Mouse (Mus musculus) kidney, embryonic 15.5 days (tissue): Measurements from ENCODE around the gene Pou2f1. TPM values are rescaled to one million over a fixed set of nuclear protein-coding genes. Genes with fewer than 3 reads are reported as not detected.

Experiments used
- ATAC-seq: fragments of 200-750 bp; cut with Nextera tagmentation; replicated peaks from 2 replicates; pipeline ENCODE4 v1.8.0; 2017; ENCODE audit warnings: moderate TSS enrichment; ENCODE audit not compliant: low FRiP score
- H3K27ac ChIP-seq: fragments of 300-500 bp; sonication (generic); 2 replicates; pipeline ENCODE4 v1.5.1; 2015; ENCODE audit warnings: mild to moderate bottlenecking, inconsistent platforms
- H3K27me3 ChIP-seq: fragments of 300-500 bp; sonication (generic); 2 replicates; pipeline ENCODE4 v1.6.1; 2015; ENCODE audit warnings: inconsistent platforms
- H3K36me3 ChIP-seq: fragments of 300-500 bp; sonication (generic); 2 replicates; pipeline ENCODE4 v1.6.1; 2015; ENCODE audit warnings: inconsistent platforms
- H3K4me1 ChIP-seq: fragments of 300-500 bp; sonication (generic); 2 replicates; pipeline ENCODE4 v1.6.1; 2015; ENCODE audit warnings: inconsistent platforms
- H3K4me2 ChIP-seq: fragments of 300-500 bp; sonication (generic); 2 replicates; pipeline ENCODE4 v1.6.1; 2015; ENCODE audit warnings: moderate library complexity, mild to moderate bottlenecking, inconsistent platforms
- H3K4me3 ChIP-seq: fragments of 300-500 bp; sonication (generic); replicated peaks from 2 replicates; pipeline ENCODE4 v1.5.1; 2015; ENCODE audit warnings: mild to moderate bottlenecking, inconsistent platforms
- H3K9ac ChIP-seq: fragments of 300-500 bp; sonication (generic); 2 replicates; pipeline ENCODE4 v1.6.1; 2015; ENCODE audit warnings: mild to moderate bottlenecking, inconsistent platforms
- H3K9me3 ChIP-seq: fragments of 300-500 bp; sonication (generic); replicated peaks from 2 replicates; pipeline ENCODE4 v1.6.1; 2016; ENCODE audit warnings: inconsistent platforms
- WGBS: fragments of 180-500 bp; shearing (Covaris S2); methylation state at CpG from one replicate; pipeline ENCODE4 v1.1.7; 2015; ENCODE audit warnings: mixed read lengths; 5-methylcytosine and 5-hydroxymethylcytosine counted together
- polyA plus RNA-seq: library from polyadenylated mRNA; unstranded; fragments of >200 nt; fragmentation: Nextera tagmentation; extraction: Ambion mirVana; gene quantifications from 2 replicates; pipeline ENCODE4 v1.2.1, GENCODE M21; 2015

Gene Pou2f1
- polyA plus RNA-seq, 1 experiment from 2014 or later, result 19.5 TPM

DNA sequence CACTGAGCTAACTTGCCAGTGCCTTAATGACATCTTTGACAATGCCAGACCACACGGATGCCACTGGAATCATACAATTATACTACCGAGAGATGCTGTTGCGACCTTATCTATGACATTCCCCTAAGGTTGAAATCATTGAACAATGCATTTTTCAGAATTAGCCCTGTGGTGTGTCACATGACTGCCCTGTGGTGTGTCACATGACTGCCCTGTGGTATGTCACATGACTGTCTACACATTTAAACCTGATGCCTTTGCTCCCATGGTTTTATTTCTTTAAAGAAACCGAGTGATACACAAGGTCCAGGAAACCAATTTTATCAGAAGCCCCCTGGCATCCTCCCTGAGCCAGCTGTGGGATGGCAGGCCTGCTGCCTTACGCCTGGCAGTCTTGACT lies 172.6 kb downstream of the Pou2f1 start:
- Histone ChIP-seq H3K9me3 (no peaks in the 10 kb centered on the region), H3K27me3 (peaks cover 6% of the 10 kb centered on the region; the same call in 1 of the 2 replicates), H3K4me3 (no peak overlapping the region), H3K36me3 (no peaks in the 10 kb centered on the region), H3K27ac (no peak overlapping the region), H3K9ac (no peak overlapping the region), H3K4me1 (peaks cover 15% of the 10 kb centered on the region), H3K4me2 (no peak overlapping the region)
- ATAC-seq, result no peak
- WGBS, result 93% methylated on average over 5 of the region's 5 CpGs

DNA sequence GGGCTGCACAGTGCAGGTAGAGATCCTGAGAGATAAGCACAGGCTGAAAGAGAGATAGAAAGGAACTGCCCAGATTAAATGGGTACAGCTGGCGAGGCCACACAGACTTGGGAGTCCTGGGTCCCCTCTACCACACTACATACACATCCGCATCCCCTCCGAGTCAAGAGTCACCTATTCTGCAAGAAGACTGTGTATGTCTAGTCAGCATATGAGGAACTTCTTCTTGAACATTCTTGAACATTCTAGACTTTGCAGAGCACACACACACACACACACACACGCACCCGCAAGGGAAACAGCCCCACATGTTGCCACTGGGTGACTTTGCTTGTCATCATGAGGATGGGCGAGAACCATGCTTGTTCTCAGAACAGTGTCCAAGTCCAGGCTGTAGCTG lies 173.9 kb downstream of the Pou2f1 start:
- Histone ChIP-seq H3K4me3 (no peak overlapping the region), H3K9ac (no peak overlapping the region), H3K27me3 (peaks cover 3% of the 10 kb centered on the region; the same call in 1 of the 2 replicates), H3K4me1 (peaks cover 5% of the 10 kb centered on the region; the same call in 1 of the 2 replicates), H3K36me3 (no peaks in the 10 kb centered on the region), H3K9me3 (no peaks in the 10 kb centered on the region), H3K27ac (no peak overlapping the region), H3K4me2 (no peak overlapping the region)
- ATAC-seq, result no peak
- WGBS, result 86% methylated on average over 6 of the region's 6 CpGs

DNA sequence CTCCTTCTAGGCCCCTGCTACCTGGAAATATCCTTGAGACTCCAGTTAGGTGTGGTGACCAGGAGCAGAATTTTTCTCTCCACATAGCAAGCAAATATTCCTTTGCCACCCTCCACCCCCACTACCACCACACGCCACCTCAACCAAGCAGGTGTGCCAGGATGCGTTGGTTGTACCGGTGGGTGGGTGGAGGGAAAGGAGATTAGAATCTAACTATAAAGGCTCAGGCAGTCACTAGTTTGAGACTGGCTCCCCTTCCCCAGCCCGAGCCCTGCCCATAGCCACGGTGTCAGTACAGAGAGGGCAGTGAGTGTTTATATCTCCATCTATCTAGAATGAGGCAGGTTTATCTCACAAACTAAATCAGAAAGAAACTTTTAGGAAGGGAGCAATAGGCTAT lies 174.3 kb downstream of the Pou2f1 start:
- no peak overlapping the region for H3K9ac ChIP-seq
- no peak for ATAC-seq
- no peaks in the 10 kb centered on the region for H3K36me3 ChIP-seq
- H3K4me3 ChIP-seq, result no peak overlapping the region
- no peak overlapping the region for H3K27ac ChIP-seq
- H3K4me1 ChIP-seq, result peaks cover 5% of the 10 kb centered on the region; the same call in 1 of the 2 replicates
- H3K9me3 ChIP-seq, result no peaks in the 10 kb centered on the region
- WGBS, result 87% methylated on average over 5 of the region's 5 CpGs
- peaks cover 2% of the 10 kb centered on the region; the same call in 1 of the 2 replicates for H3K27me3 ChIP-seq
- no peak overlapping the region for H3K4me2 ChIP-seq

DNA sequence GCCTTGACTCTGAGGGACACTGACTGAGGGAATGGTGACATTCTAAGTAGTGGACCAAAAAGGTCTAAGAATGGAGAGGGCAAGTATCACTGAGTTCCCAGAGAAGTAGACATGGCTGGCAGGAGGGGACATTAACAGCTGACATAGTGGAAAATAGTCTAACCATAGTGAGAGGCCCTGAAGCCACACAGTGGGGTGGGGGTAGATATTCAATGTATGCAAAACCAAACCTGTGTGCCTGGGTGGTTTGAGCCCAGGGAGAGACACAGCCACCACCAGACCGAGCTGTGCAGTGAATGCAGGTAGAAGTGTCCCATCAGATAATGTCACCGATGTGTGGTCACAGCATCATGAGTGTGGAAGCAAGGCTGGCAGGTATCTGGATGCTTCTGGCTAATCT lies 180.4 kb downstream of the Pou2f1 start:
- Histone ChIP-seq H3K4me1 (0 out of 2 replicates have a peak, but pooled peaks cover 4% of the 10 kb centered on the region), H3K9ac (no peak overlapping the region), H3K36me3 (no peaks in the 10 kb centered on the region), H3K4me3 (no peak overlapping the region), H3K27ac (no peak overlapping the region), H3K27me3 (0 out of 2 replicates have a peak, but pooled peaks cover 2% of the 10 kb centered on the region), H3K4me2 (no peak overlapping the region), H3K9me3 (no peaks in the 10 kb centered on the region)
- ATAC-seq, result no peak
- 87% methylated on average over 2 of the region's 2 CpGs for whole genome bisulfite sequencing

DNA sequence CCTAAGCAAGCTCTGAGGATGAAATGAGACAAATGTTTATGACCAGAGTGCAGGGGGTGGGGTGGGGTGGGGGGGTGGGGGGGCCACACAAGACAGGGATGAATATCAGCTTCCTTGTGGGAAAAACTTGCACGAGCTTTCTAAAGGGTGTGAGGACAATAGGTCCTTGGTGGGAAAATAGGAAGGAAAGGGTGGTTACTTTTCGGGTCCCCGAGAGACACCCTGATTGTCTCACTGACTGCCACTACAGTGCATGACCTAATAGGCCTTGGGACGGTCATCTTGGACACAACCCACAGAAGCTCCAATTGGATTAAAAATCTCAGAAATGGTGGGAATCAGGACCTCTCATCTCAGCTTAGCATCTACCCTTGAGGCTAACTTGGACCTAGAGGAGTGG lies 183.3 kb downstream of the Pou2f1 start:
- no peak overlapping the region for H3K4me2 ChIP-seq
- H3K9ac ChIP-seq, result no peak overlapping the region
- ATAC-seq, result no peak
- 79% methylated on average over 4 of the region's 4 CpGs for WGBS
- no peak overlapping the region for H3K27ac ChIP-seq
- no peaks in the 10 kb centered on the region for H3K36me3 ChIP-seq
- no peaks in the 10 kb centered on the region for H3K9me3 ChIP-seq
- no peak overlapping the region for H3K4me3 ChIP-seq
- H3K27me3 ChIP-seq, result peaks cover 10% of the 10 kb centered on the region
- peaks cover 13% of the 10 kb centered on the region for H3K4me1 ChIP-seq

DNA sequence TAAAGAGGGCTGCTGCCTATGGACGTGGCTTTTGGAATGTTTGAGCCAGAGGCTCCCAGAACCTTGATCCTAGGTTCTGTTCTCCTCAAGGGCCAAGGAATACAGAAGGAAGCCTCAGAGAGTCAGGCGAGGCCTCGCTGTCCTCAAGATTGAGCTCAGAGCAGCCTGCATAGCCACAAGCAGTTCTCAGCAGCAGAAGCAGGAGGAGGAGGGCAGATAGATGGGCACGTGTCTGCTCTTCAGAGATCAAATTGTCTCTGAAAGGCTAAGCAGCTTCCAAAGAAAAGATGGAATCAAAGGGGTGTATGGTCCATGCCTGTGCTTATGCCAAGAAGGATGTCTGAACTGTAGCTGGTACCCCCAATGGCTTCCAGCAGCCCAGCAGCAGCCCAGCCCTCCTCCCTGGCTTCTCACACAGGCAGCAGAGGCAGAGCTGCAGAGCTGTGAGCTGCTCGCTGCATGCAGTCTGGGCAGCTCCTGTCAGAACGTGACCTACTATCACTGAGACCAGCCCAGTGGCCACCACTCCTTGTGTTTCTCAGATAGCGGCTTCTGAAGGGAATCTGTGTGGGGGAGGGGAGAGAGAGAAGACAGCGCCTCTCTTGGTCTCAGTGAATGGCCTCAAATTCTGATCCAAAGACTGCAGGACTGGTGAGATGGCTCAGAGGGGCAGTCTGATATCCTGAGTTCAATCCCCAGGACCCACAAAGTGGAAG lies 184.2 kb downstream of the Pou2f1 start:
- H3K4me1 ChIP-seq, result peaks cover 20% of the 10 kb centered on the region
- H3K9me3 ChIP-seq, result no peaks in the 10 kb centered on the region
- H3K9ac ChIP-seq, result no peak overlapping the region
- WGBS, result 44% methylated on average over 8 of the region's 8 CpGs
- no peak overlapping the region for H3K27ac ChIP-seq
- H3K36me3 ChIP-seq, result no peaks in the 10 kb centered on the region
- no peak overlapping the region for H3K4me2 ChIP-seq
- ATAC-seq, result peak; percentile 65; the same call in 1 of the 2 replicates
- H3K4me3 ChIP-seq, result no peak overlapping the region
- H3K27me3 ChIP-seq, result peaks cover 10% of the 10 kb centered on the region

DNA sequence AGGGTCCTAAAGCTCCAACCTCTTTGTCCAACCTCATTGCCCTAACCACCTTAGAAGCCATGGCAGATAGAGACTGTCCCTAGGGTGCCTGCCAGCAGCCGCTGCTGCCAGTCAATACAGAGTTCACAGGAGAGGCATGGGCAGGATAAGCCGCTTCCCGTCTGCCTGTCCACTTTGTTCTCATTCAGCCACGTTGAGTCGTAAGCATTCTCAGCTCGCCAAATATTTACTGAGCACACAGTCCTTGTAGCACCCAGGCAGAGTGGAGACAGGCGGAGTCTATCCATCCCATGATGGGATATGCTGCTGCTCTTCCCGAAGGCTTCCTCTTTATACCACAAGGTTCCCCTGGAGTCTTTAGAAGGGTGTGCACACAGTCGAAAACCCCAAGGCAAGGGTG lies 185.2 kb downstream of the Pou2f1 start:
- Histone ChIP-seq H3K36me3 (no peaks in the 10 kb centered on the region), H3K4me1 (peaks cover 20% of the 10 kb centered on the region), H3K4me3 (no peak overlapping the region), H3K27me3 (peaks cover 11% of the 10 kb centered on the region), H3K9me3 (no peaks in the 10 kb centered on the region), H3K9ac (no peak overlapping the region), H3K27ac (no peak overlapping the region), H3K4me2 (no peak overlapping the region)
- 65% methylated on average over 9 of the region's 9 CpGs for WGBS
- no peak for ATAC-seq

DNA sequence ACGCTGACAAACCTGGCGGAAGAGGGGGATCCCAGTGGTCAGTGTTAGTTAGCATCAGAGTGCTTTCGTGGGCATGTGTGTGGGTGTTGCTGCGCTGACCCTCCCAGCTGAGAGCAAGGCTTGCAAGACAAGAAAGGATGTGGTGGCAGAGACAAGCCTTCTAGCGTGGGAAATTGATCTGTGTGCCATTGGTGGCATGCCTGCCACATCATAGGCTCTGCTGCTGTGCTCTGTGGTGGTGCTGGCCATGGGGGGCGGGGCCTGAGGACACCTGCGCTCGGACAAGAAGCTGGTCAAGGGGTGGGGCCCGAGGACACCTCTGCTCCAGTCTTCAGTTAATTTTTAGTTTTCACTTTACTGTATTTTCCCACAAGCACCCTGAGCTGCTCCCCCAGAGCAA lies 186.1 kb downstream of the Pou2f1 start:
- H3K9me3 ChIP-seq, result no peaks in the 10 kb centered on the region
- no peaks in the 10 kb centered on the region for H3K36me3 ChIP-seq
- H3K4me2 ChIP-seq, result no peak overlapping the region
- no peak overlapping the region for H3K27ac ChIP-seq
- peaks cover 17% of the 10 kb centered on the region for H3K27me3 ChIP-seq
- ATAC-seq, result no peak
- peaks cover 20% of the 10 kb centered on the region for H3K4me1 ChIP-seq
- no peak overlapping the region for H3K9ac ChIP-seq
- H3K4me3 ChIP-seq, result no peak overlapping the region
- WGBS, result 84% methylated on average over 9 of the region's 9 CpGs

Other genes starting within 250 kb of the Pou2f1 start
- gene Creg1, start 238.9 kb downstream of the Pou2f1 start, polyA plus RNA-seq, result 54.4 and 58.4 TPM in 2 replicates
- 0.66 and 0.69 TPM in 2 replicates for gene Cd247, start 214.0 kb downstream of the Pou2f1 start, polyA plus RNA-seq
- gene Dusp27, start 125.2 kb upstream of the Pou2f1 start, polyA plus RNA-seq, result 1.0 and 1.3 TPM in 2 replicates
- 0.70 and 2.4 TPM in 2 replicates for gene Gpa33, start 127.6 kb upstream of the Pou2f1 start, polyA plus RNA-seq
- 0.19 TPM in 1 of 2 replicates, not detected in the other for gene Mael, start 236.1 kb upstream of the Pou2f1 start, polyA plus RNA-seq